Mouse (Mus musculus): Measurements from ENCODE around the gene Dhrs13.

- TF ChIP-seq CTCF (IDR thresholded peaks at IDR 0.05; ENCODE audit: insufficient read depth, low read depth, low read length) (no peak), POLR2A (IDR thresholded peaks at IDR 0.05; ENCODE audit: insufficient read depth, low read depth, low read length) (no peak)
These were observed 39.9 kb downstream of the Dhrs13 start for GRCm38 (mm10) chr11:78071938-78072337.
